Mouse (Mus musculus): ENCODE results near the gene Aoc3.
"Not testable (repeated sequence)": the region's sequence is repeated elsewhere in the genome, so short reads cannot be mapped to it uniquely, and the experiment has no call there.

Gene Aoc3

DNA sequence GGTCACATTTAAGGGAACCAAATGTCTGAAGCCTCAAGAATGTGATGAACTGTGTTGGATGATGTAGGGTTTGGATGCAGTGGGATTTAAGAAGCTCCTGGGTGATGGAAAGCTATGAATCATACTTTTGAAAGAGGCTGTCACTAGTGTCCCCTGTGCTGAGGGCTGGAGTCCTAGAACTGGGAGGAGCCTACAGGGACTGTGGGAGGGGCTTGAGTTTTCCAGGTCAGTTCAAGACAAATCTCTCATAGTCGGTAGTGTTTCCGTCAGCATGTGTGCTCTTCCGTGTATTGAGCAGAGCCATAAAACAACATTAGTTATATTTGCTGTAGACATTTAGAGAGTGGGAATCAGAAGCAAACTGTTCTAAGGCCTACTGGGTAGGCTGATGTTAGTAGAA lies 3.1 kb upstream of the Aoc3 start:
- DNase-seq (ENCODE audit: low read depth, low spot score) = no peak

DNA sequence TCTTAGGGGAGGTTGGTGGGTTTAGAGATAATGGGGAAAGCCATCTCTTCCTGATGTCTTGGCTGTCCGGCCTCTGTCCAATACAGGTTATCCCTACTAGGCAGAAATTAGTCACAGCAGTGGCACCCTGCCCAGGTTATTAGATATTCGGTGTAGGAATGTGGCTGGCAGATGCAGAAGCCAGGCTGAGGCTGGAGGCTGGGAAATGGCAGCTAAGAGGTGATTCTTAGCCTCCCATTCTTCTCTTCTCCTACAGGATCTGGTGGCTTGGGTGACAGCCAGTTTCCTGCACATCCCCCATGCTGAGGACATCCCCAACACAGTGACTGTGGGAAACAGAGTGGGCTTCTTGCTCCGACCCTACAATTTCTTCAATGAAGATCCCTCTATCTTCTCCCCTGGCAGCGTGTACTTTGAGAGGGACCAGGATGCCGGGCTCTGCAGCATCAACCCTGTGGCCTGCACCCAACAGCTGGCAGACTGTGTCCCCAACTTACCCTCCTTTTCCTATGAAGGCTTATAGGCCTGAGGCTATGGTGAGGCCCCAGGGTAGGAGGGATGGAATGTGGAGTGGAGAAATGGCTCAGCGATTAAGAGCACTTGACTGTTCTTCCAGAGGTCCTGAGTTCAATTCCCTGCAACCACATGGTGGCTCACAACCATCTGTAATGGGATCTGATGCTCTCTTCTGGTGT lies 1.3 kb upstream of the Aoc3 start:
- no peak for DNase-seq (ENCODE audit: low read depth, low spot score)

DNA sequence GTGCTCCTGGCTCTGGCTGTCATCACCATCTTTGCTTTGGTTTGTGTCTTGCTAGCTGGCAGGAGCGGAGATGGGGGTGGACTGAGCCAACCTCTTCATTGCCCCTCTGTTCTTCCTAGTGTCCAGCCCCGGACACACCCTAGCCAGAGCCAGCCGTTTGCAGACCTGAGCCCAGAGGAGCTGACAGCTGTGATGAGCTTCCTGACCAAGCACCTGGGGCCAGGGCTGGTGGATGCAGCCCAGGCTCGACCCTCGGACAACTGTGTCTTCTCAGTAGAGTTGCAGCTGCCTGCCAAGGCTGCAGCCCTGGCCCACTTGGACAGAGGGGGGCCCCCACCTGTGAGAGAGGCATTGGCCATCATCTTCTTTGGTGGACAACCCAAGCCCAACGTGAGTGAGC lies 556 bp downstream of the Aoc3 start:
- DNase-seq (ENCODE audit: low read depth, low spot score) = not testable (repeated sequence)

DNA sequence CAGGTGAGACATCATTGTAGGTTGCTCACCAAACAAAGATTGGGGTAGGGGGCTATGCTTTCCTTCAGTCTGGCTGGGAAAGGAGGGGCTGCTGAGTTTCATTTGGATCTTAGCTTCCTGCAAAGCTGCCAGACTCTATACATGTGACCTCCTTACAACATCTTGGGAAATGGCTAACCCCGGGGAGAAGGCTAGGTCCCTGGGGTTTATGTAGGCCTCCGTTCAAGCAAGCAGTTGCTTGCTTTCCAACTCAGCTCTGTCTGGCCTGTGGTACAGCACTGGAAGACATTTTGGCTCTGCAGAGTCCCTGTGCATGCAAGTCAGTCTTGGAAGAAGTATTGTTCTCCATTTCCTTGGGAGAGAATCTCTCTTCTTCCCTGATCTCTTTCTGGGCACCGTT lies 2.1 kb downstream of the Aoc3 start:
- DNase-seq (ENCODE audit: low read depth, low spot score) = no peak

DNA sequence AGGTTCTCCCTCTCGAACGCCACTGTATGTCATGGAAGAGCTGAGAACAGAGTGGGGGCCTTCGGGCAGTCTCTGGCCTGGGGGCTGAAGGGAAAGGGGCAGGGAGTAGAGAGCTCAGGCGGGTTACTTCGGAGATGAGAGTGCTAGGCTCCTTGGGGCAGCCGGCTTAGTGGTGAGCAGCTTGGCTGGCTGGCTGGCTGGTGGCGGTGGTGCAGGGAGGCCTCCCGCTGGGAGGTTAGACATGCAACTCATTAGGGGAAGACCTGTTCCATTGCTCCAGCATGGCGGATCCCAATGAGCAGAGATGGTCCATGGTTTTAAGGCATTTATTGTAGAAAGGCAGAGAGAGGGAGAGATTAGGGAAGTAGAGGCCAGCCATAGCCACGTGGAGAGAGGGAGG lies 3.6 kb downstream of the Aoc3 start:
- no peak for DNase-seq (ENCODE audit: low read depth, low spot score)

DNA sequence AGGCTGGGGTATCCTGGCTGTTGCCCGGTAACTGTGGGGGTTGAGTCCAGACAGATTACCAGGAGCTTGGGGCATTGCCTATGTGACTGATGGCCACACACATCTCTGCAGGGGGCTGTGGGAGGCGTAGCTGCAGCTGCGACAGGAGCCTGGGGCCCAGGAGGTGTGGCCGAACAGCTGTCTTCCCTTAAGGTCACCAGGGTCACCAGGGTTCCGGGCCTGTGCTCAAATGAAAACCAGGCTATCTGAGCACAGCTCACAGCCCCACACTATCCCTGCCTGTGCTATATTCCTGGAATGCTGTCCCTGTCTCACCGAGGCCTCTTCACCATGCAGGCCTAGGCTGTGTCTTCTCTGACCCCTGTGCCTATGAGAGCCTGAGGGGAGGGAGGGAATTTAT lies 4.1 kb downstream of the Aoc3 start:
- DNase-seq (ENCODE audit: low read depth, low spot score) = no peak

DNA sequence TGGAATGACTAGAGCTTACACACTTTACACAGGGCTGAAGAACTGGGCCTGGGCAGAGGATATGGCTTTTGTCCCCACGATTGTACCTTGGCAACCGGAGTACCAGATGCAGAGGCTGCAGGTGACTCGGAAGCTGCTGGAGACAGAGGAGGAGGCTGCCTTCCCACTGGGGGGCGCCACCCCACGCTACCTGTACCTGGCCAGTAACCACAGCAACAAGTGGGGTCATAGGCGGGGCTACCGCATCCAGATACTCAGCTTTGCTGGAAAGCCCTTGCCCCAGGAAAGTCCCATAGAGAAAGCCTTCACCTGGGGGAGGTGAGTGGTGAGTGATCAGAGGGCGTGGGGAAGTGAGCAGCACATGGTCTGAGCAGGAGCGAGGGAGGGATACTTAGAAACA lies 5.3 kb downstream of the Aoc3 start:
- DNase-seq (ENCODE audit: low read depth, low spot score) = no peak

DNA sequence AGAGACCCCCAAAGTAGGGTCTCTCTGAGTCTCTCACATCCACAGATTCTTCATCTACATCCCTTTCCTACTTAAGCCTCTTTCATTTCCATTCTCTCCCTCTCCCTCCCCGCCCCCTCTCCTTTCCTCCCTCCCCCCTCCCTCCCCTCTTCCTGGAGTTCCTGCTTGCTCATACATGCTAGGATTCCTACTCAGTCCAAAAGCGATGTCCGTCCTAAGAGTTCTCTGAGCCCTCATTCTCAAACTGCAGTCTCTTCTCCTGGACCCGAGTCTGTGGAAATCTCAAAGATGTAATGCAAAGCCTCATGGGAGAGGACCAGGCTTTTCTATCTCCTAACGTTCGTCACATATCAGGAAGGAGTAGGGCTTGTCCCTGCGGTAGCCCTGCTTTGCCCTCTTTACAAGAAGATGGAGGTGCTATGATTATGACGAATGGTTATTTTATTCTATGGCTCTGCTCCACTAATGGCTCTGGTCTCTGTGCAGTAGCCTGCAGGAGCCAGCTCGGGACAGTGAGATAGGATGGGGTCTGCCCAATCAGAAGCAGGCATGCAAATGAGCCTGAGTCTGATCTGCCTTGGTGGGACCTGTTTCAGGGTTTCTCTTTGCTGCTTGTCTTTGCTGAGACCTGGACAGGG lies 7.8 kb downstream of the Aoc3 start:
- no peak for DNase-seq (ENCODE audit: low read depth, low spot score)

DNA sequence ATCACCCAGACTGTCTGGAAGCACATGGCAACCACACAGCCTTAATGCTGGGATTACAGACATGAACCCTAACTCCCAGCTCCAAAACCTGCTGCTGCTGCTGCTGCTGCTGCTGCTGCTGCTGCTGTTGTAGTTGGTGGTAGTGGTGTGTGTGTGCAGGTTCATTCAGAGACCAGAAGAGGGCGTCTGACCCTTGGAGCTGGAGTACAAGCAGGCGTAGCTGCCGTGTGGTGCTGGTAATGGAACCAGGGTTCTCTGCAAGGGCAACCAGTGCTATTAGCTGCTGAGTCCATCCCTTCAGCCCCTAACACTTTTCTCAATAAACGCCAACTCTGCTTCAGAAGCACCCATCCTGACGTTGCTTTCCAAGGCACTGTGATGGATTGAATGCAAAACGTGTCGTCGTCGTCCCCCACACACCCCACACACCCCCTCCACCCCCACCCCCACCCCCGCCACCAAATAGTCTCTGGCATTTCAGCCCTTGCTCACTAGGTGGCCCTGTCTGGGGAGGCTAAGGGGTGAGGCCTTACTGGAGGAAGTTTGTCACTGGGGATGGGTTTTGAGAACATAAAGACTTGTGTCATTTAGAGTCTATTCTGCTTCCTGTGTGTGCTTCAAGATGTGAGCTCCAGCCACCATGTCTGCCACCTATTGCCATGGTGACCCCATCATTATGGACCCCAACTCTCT lies 16.8 kb downstream of the Aoc3 start:
- DNase-seq (ENCODE audit: low read depth, low spot score) = no peak

DNA sequence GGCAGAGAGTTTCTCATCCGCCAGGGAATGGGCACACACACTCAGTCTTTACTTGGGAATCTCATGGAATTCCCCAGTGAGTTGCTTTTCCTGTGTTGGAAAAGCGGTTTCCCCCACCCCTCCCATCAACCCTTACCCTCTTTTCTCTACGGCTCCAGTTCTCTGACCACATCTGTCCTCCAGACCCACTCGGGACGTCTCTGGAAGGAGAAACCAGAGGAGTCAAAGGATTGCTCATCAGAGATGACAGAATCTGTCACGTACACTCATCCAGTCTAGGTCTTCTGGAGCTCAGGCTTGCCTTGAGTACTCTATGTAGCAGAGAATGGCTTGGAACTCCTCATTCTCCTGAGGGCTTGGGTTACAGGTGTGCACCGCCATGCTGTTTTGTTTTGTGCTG lies 18.4 kb downstream of the Aoc3 start:
- no peak for DNase-seq (ENCODE audit: low read depth, low spot score)

DNA sequence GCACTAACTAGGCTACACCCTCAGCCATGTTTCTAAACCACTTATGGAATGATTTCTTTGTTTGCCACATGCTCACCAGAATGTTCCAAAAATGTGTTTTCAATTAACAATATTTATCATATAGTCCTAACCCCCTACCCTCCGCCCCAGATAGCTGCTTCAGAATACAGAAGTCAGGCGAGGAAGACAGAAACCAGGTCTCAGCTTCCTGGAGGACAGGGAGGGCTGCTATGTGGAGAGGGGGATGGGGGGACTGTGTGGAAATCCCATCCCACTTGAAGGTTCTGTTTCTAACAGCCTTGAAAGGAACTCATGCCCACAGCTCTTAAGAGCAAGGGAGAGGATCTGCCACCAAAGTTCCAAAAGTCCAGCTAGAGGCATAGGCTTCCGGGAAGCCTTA lies 18.8 kb downstream of the Aoc3 start:
- no peak for DNase-seq (ENCODE audit: low read depth, low spot score)

DNA sequence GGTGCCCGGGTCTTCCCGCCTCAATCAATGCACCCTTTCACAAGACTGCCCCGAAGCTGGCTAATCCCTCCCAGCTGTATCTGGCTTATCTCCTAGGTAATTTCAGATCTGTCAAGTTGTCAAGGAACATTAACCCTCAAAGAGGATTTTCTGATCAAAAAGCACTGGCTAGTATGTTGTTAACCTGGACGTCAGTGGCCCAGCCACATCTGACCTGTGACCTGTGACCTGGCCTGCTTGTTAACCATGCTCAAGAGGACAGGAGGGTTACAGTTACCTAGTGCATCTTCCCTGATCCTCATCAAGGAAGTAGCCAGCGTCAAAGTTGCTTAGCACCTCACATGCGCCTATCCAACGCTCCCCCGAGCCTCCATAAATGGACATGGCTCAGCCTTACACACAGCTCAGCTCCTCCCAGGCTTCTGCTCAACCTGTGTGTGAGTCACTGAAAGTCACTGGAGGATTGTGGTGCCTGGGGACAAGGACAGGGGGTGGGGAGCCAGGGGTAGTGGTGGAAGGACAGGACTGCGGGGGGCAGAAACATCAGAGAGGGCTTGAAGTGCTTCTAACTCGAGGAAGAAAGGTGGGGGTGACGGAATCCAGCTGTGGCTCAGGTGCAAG lies 20.8 kb downstream of the Aoc3 start:
- DNase-seq (ENCODE audit: low read depth, low spot score) = no peak

DNA sequence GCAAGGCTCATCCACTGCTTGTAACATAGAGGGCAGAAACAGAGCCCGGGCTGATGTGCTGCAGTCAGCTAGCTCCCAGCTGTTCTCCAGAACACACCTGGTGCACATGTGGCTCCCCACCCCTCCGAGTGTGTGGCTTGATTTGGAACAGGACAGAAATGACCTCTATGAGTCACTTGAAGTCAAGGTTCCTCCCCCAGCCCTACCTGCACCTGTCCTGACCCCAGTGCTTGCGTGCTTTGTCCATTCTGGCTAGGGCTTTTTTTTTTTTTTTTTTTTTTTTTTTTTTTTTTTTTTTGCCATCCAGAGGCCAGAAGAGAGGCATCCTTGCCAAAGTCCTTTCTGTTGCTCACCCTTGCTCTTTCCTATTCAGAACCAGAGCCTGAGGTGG lies 21.3 kb downstream of the Aoc3 start:
- DNase-seq (ENCODE audit: low read depth, low spot score) = no peak

DNA sequence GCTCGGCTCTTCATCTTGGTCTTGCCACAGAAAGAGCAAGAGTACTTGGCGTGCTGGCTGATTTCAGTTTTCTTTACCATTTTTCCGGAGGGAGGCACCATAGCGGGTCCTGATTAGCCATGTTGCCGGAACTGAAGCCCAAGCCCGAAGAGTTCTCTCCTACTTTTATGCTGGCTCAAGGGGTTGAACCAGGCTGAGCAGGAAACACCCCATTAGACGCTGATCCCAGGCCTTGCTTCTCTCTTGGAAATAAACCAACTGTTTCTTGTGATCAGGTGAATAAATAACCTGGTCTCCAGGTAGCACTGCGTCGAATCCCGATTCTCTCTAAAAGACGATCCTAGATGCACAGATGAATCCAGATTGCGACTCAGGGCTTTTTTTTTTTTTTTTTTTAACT lies 23.0 kb downstream of the Aoc3 start:
- DNase-seq (ENCODE audit: low read depth, low spot score) = no peak

DNA sequence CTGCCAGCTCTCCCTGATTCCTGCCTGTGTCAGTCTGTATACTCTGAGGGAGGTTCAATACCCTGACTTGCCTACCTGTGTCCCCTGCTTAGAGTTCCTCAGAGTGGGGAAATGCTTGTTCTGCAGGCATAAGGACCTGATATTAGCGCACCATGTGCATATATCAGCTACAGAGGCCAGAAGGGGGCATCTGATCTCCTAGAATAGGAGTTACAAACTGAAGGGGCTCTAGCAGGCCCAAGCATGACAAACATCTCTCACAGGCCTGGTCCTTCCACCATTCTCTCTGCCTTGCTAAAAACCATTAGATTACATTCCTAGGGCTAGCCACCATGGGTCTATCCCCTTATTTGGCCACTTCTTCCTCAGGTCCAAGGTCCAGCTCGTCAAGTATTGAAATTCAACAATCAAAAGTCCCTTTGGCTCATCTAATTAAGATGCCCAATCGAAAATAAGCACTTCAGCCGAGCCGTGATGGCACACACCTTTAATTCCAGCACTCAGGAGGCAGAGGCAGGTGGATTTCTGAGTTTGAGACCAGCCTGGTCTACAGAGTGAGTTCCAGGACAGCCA lies 24.1 kb downstream of the Aoc3 start:
- DNase-seq (ENCODE audit: low read depth, low spot score) = no peak

DNA sequence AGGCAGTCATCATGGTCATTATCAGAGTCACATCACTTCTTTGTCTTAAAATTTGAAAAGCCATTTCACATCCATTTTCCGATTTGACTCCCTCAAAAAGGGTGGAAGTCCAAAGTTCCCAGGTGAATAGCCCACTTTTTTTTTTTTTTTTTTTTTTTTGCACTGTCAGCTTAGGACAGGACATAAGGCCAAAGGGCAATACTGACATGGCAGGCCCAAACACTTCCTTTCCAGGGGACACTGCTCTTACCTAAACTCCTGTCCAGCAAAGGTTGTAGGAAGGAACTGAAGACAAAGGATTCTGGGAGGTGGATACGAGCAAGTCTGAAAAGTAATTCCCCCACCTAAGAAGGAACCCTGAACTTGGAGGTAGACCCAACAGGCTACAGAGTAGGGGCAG lies 25.5 kb downstream of the Aoc3 start:
- no peak for DNase-seq (ENCODE audit: low read depth, low spot score)

DNA sequence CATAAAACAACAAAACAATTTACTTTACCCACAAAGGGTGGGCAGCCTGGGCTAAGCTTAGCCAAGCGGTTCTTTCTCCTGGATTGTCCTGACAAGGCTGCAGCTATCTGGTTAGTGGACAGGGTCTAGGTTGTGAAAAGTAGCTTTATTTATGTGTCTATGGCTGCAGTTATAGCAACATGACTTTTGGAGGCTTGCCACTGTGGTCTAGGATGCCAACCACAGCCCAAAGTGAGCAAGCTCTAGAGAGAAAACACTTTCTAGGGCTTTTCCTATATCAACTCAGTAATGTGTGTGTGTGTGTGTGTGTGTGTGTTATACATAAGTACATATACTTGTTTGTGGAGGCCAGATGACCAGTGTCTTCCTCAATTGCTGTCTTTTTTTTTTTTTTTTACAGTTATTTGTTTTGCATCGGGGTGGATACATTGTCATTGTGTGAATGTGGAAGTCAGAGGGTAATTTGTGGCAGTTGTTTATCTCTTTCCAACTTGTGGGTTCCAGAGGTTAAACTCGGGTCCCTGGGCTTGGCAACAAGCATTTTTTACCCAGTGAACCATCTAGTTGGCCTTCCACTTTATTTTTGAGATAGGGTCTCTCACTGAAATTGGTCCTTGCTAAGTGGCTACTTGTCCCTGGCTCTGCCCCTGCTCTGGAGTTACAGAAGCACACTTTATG lies 27.2 kb downstream of the Aoc3 start:
- no peak for DNase-seq (ENCODE audit: low read depth, low spot score)

DNA sequence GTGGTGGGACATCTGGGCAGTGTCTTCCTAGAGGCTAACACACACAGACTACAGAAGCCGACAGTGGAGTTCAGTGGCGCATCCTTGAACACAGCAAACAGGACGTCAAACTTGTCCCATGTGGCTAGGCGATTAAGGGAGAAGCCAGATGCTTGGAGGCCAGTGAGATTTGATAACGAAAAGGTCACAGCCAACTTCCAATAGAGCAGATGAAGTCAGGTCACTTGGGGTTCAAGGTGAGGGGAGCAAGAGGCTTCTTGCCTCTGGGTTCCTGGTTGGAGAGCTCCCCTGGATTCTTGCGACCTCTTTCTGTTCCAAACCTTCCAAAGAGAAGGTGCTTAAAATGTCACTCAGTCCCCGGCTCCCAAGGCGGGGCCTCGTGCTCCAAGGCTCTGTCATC lies 29.4 kb downstream of the Aoc3 start:
- no peak for DNase-seq (ENCODE audit: low read depth, low spot score)

DNA sequence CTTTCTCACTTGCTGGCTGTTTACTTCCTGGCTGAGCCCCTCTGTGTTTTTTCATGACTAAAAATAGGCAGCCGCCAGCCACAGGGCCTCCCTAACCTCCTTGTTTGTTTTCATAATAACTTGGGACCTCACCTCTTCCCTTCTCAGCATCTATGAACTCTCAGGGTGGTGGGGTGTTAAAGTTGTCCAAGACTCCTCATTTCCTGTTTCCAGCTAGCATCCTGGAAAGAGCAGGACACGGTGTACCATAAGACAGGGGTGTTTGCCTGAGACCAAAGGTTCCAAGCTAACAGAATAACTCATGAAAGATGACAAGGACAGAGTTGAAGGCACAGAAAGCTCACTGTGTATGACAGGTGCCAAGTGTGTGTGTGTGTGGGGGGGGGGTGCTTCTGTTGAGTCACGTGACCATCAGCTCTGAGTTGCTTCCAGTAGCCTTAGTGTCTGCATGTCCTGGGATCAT lies 30.3 kb downstream of the Aoc3 start:
- DNase-seq (ENCODE audit: low read depth, low spot score) = no peak

DNA sequence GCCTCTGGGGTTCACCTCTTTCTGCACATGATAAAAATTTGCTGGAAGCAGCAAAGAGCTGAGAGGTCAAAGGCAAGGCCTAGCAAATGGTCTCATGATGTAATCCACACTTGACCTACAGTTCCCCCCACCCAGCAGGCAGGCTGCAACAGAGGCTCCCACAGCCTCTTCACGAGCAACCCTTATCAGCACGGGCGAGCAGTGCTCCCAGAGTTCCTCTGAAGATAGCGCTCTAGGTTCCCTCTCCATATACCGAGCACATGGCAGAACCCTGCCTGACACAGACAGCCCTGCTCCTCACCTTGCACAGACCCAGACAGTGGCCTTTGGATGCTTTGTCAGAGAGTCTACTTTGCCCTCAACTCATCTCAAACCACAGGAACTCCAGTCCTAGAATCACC lies 34.1 kb downstream of the Aoc3 start:
- DNase-seq (ENCODE audit: low read depth, low spot score) = no peak

DNA sequence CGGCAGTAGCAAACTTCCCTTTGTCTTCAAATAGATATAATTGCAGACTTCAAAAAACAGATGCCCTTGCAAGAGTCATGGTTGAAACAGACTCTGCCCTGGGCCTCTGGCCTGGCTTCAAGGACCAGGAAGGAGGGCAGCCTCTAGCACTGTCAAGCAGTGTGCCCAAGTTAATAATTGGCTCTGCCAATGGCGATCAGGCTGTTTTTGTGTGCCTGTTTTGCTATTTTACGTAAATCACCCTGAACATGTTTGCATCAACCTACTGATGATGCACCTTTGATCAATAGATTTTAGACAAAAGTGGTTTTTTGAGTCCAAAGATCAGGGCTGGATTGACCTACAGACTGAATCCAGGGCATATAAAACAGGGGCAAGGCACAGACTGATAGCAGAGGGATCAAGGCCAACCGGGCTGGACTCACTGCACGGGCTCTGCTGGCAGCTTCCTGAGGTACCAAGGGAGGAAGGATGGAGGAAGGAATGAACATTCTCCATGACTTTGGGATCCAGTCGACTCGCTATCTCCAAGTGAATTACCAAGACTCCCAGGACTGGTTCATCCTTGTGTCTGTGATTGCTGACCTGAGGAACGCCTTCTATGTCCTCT lies 37.0 kb downstream of the Aoc3 start, which contains the start of gene G6pc:
Gene G6pc, plus strand, starts transcription at position 236 of the 610 bp plus-strand sequence.
- DNase-seq (ENCODE audit: low read depth, low spot score) = no peak

All from c-Kit-negative CD71-positive TER-119-positive erythroid progenitor cells, embryonic 14.5 days (primary cell).